Mouse (Mus musculus) monocyte, adult 5-6 weeks (primary cell): ENCODE measurements around the gene Tspan15. TPM values are rescaled to one million over a fixed set of nuclear protein-coding genes. Genes with fewer than 3 reads are reported as not detected.

Experiments
- ATAC-seq: fragments of 153-309, 156-312 bp; replicated peaks from 2 replicates; pipeline ENCODE4 v1.8.0; 2017; ENCODE audit warnings: mild to moderate bottlenecking; ENCODE audit not compliant: low TSS enrichment, insufficient number of reproducible peaks, severe bottlenecking, poor library complexity, low FRiP score
- total RNA-seq: library from RNA; stranded (forward); fragments of 200-1000, 200-491, 200-594 nt; gene quantifications from 3 replicates; pipeline ENCODE4 v1.2.3, GENCODE M21; 2017

Tspan15 gene
- total RNA-seq, 1 experiment from 2014 or later, result 0.38 TPM

DNA sequence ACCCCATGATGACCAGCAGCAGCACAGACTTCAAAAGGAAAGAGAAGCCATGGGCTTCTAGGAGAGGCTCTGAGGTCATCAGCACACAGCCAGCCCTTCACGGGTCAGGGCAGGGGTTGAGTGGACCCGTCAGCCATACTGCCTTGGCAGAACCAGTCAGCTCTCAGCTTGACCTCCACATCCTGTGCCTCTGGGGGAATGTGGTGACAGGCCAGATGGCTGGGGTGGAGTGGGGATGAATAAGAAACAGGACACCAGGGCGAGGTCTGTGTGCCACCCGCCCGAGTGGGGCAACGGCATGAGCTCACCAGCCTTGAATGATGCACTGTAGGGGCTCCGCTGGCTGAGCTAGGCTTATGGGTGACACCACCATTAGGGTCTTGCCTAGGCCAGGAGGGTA is 35.7 kb downstream of the Tspan15 start:
- ATAC-seq, result peak; percentile 36; the same call in 1 of the 2 replicates

- ATAC-seq, result peak; percentile 23; the same call in 1 of the 2 replicates
Observed at GRCm38 (mm10) chr10:62194946-62195345, 36.1 kb downstream of the Tspan15 start.

GRCm38 (mm10) chr10:62194461-62194860 is 36.6 kb downstream of the Tspan15 start:
- no peak for ATAC-seq

- no peak for ATAC-seq
Observed at GRCm38 (mm10) chr10:62194043-62194442, 37.0 kb downstream of the Tspan15 start.

DNA sequence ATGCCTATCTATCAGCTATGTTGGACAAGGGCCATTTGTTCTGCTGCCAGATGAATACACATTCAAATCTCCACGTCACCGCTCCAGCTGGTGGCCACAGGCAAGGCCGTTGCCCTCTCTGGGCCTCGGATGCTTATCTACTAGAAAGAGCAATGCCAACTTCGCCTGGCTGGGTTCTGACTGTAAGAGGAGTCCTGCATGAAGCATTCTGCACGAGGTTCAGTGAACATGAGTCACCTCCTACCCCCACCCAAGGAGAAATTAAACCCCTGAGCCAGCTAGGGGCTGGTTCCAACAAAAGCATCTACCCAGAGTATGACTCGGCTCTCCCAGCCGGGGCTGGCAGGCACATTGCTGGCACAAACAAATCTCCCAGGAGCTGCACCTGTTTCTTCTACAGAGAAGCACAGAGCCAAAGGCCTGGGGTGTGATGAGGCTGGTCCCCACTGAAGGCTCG is 38.3 kb downstream of the Tspan15 start:
- no peak for ATAC-seq

DNA sequence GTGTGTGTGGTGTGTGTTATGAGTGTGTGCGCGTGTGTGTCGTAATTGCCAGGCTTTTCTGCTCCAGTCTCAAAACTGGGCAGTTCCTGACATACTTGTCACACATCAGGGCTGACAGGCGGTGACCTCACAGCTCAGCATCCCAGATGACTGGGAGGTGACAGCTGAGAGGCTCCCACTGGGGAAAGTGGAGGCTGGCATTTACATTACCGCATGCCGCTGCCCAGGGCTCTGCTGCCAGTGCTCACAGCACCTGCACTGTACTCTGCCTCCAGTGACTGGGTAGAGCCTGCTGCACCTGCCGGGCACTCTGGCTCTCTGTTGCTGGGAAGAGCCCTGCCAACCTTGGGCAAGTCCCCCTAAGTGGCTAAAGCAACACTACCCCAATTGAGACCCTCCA is 40.2 kb downstream of the Tspan15 start:
- no peak for ATAC-seq

DNA sequence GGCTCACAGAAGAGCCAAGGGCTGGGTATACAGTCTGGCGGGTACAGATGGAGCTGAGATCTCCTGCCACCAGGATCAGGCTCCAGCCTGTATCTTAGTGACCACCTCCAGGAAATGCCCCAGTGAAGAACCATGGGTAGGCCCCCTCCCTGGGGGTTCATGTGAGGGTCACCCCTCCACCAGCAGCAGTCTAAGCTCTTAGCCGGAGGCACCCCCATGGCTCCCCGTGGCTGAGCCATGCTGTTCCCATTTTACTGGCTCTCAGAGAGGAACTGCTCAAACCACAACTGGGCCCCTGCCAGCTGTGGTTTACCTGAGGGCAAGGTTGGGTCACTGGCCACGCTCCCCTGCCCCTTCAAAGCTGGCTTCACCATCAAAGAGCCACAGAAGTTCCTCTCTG is 41.1 kb downstream of the Tspan15 start:
- ATAC-seq, result no peak

- no peak for ATAC-seq
Observed at GRCm38 (mm10) chr10:62189303-62189702, 41.7 kb downstream of the Tspan15 start.

GRCm38 (mm10) chr10:62186882-62187281 is 44.2 kb downstream of the Tspan15 start:
- ATAC-seq, result no peak

DNA sequence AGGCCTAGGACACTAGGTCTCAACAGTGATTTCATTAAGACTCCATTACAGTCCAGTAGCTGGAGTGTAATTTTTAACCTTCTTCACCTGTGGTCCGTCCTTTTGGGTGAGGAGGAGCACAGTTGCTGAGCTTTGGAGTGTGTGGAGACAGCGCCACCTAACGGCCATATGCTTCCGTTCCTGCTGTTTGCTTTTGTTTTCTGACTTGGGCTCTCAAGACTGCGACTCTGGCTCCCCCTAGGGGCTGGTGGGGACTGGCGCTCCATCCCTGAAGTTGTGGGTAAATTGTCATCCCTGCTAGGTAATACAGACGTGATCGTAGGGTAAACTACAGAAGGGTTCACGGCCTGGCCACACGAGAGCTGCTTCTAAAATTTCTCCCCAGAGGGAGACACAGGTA is 48.0 kb downstream of the Tspan15 start:
- ATAC-seq, result peak; percentile 88

- no peak for ATAC-seq
Observed at GRCm38 (mm10) chr10:62182471-62183014, 48.5 kb downstream of the Tspan15 start.

DNA sequence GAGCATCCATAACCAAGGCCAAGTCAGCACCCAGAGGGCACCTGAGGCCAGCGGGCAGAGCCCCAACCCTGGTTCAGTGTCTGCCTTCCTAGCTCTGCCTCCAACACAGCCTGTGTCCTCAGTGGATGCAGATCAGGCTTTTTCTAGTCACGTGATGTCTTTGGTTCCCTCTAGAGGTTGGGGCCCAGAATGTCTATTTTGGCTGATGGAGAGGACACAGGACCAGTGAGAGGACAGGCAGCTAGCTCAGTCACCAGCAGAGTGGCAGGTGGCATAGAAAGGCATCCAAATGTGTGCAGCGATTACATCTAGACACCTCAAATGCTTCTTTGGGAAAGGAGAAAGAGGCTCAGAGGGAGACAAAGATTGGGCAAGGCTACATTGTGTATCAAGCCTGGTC is 49.4 kb downstream of the Tspan15 start:
- no peak for ATAC-seq

GRCm38 (mm10) chr10:62179944-62180343 is 51.1 kb downstream of the Tspan15 start:
- ATAC-seq, result no peak

DNA sequence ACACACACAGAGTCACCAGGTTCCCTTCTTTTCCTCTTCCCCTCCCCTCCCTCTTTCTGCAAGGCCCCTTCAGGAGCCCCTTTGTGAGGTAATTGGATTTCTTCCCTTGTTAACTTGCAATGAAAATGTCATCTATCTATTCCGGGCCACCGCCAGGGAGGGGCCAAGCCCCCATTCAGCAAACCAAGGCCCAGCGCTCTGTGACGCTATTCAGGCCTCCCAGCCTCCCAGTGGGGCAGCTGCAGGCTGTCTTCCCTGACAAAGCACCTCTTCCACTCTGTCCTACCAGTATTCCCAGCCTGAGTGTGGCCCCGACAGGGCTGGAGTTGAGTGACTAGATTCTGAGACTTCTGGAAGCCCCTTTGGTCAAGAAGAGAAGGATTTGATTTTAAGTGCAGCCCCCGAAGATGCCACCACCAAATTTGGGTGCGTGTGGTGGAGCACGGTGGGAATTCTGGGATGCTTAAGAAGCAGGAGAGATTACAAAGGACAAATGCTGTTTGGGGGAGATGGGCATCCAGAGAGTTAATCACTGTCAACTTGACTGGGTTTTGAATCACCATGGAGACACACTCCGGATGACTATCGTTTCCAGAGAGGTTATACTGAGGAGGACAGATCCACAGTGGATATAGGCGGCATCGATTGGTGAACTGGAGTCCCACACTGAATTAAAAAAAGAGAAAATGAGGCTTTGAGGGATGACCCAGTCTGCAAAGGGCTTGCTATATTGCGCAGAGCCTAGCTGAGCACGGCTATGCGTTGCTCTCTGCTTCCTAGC is 56.3 kb downstream of the Tspan15 start:
- ATAC-seq, result no peak

DNA sequence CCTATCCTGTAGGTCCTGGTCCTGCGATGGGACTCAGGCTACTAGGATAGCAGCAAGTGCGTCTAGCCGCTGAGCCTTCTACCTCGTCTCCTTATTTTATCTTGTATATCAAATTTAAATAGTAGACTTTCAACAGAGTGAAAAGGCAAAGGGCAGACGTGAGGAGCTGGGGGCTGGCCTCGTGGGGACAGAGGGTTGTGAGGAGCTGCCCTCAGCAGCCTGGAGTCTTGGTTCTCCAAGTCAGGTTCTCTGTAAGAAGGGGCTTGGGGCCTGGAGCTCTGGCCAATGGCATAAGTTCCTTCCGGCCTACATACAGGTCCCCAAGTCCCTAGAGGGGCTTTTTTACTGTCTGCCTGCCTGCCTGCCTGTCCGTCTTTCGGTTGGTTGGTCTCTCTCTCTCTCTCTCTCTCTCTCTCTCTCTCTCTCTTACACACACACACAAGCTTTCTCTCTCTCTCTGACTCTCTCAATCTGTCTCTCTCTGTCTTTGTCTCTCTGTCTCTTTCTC is 57.1 kb downstream of the Tspan15 start:
- ATAC-seq, result no peak

GRCm38 (mm10) chr10:62172841-62173553 is 58.1 kb downstream of the Tspan15 start:
- no peak for ATAC-seq

DNA sequence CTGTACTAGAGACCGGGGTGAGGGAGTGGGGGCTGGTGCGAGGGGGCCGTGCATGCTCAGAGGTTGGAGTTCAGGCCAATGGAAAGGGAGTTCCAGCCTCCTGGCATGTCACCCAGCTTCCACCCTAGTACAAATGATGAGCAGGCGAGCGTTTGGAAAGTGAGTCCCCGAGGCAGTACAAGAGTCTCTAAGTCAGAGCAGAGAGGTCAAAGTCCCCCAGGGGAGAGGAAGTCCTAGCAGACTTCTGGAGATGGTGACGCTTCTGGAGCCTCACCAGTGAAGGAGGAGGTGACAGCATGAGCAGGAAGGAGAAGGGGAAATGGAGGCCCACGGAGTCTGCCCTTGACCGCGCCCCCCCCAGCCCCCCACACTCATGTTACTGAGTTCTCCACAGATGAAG is 68.6 kb downstream of the Tspan15 start:
- ATAC-seq, result no peak

GRCm38 (mm10) chr10:62149929-62150328 is 81.1 kb downstream of the Tspan15 start:
- ATAC-seq, result no peak

DNA sequence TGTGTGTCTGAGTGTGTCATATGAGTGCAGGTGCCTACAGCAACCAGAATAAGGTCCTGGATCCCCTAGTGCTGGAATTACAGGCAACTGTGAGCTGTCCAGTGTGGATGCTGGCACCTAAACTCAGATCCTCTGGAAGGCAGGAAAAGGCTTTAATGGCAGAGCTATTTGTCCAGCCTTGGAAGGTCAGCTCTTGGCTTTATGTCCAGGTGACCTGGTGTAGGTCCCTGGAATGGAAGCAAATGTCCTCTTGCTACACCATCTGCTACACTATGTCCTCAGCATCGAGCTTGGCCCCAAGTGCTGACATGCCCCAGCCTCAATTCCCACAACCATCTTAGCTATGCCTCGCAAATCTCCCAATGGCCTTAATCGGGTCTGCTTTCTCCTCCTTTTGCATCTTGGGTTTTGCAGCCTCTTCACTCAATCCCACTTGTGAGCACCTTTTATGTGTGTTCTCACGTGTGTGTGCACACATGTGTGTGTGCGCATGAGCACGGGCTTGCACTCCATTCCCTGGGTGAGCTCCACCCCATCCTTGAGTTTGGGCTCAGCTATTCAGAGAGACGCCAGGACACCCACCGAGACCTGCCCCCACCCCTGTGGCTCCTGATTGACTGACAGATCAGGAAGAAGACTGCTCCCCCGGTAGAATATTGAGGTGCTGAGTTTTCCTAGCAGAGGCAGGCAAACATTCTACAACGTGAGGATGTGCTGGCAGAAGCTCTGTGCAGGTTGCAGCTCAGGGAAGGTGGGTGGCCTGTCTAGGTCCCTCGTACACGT is 83.4 kb downstream of the Tspan15 start:
- ATAC-seq, result no peak
